ENCODE assay signal across 18 mouse cellular contexts in genomic region chr13:116898395-116898794, GRCm38 (mm10).
DNase-seq lines count a peak whose midpoint lies in the region; ATAC-seq and TF ChIP-seq lines count a peak whose summit lies in the region.
"Had no signal": no experiment of that assay in that cellular context is flagged by ENCODE, and none has a peak within 500 bp of the region (broad histone marks: within the 10 kb centered on the region; RNA-seq: fewer than 3 reads in every experiment).

No protein-coding gene starts in this region.

- H3K9me3 ChIP-seq in embryonic facial prominence, embryonic 14.5 days (ENCODE audit: control insufficient read depth, low read length), result no peaks in the 10 kb centered on the region
- no peaks in the 10 kb centered on the region for H3K9me3 ChIP-seq in embryonic facial prominence, embryonic 10.5 days
- H3K9me3 ChIP-seq in neural tube, embryonic 15.5 days (replicated peaks), result no peaks in the 10 kb centered on the region
- H3K9me3 ChIP-seq: embryonic facial prominence, embryonic 13.5 days; forebrain, embryonic 13.5 days had no signal

- TF ChIP-seq CTCF in heart, adult 2 months (IDR thresholded peaks at IDR 0.05), result no peak

- no peaks in the 10 kb centered on the region for H3K79me2 ChIP-seq in heart, adult 2 months (replicated peaks; ENCODE audit: control insufficient read depth, insufficient read depth, low read length)

- DNase-seq in embryonic facial prominence, embryonic 14.5 days (ENCODE audit: low spot score), result peak; percentile 35
- no peak for DNase-seq in embryonic facial prominence, embryonic 10.5 days (ENCODE audit: low spot score)
- DNase-seq in frontal cortex, postnatal 10 days (ENCODE audit: low spot score in 2 of 2), result no peak
- DNase-seq in brain, embryonic 18.5 days (ENCODE audit: low read depth, low spot score), result peak; percentile 24
- no peak for DNase-seq in heart, adult 2 months
- DNase-seq: adrenal gland, adult 2 months; adrenal gland, postnatal 10 days; adrenal gland, postnatal 25 days; B cell, adult 2 months; cerebellum, adult 11-12 months; cerebellum, adult 2 months; cerebellum, adult 9-10 months; cerebellum, postnatal 10 days; cerebellum, postnatal 25 days had no signal

- H3K9ac ChIP-seq in embryonic facial prominence, embryonic 14.5 days (ENCODE audit: low read depth, low read length), result no peak overlapping the region
- no peak overlapping the region for H3K9ac ChIP-seq in heart, adult 2 months (ENCODE audit: low read depth, low read length)
- H3K9ac ChIP-seq in neural tube, embryonic 15.5 days (replicated peaks), result no peak overlapping the region
- H3K9ac ChIP-seq: embryonic facial prominence, embryonic 13.5 days; forebrain, embryonic 13.5 days had no signal

- no peaks in the 10 kb centered on the region for H3K27me3 ChIP-seq in embryonic facial prominence, embryonic 14.5 days (replicated peaks; ENCODE audit: control insufficient read depth, insufficient read depth, low read length)
- no peaks in the 10 kb centered on the region for H3K27me3 ChIP-seq in embryonic facial prominence, embryonic 10.5 days (replicated peaks; ENCODE audit: low read depth, poor library complexity, severe bottlenecking)
- H3K27me3 ChIP-seq in heart, adult 2 months (ENCODE audit: control insufficient read depth, insufficient read depth, low read length), result no peaks in the 10 kb centered on the region
- H3K27me3 ChIP-seq in neural tube, embryonic 15.5 days (replicated peaks), result no peaks in the 10 kb centered on the region
- H3K27me3 ChIP-seq: embryonic facial prominence, embryonic 13.5 days; forebrain, embryonic 13.5 days had no signal

- 79% methylated on average over 5 of the region's 5 CpGs for WGBS in embryonic facial prominence, embryonic 14.5 days
- WGBS in embryonic facial prominence, embryonic 10.5 days, result 92% methylated on average over 5 of the region's 5 CpGs
- WGBS in heart, adult 2 months, result 93% methylated on average over 5 of the region's 5 CpGs
- 95% methylated on average over 5 of the region's 5 CpGs for WGBS in neural tube, embryonic 15.5 days

- H3K36me3 ChIP-seq in embryonic facial prominence, embryonic 14.5 days (ENCODE audit: control insufficient read depth, insufficient read depth, low read length), result peaks cover 20% of the 10 kb centered on the region
- peaks cover 8% of the 10 kb centered on the region; the same call in 1 of the 2 replicates for H3K36me3 ChIP-seq in embryonic facial prominence, embryonic 10.5 days (replicated peaks)
- no peaks in the 10 kb centered on the region; the same call in 1 of the 2 replicates for H3K36me3 ChIP-seq in heart, adult 2 months (ENCODE audit: control insufficient read depth, insufficient read depth, low read length)
- peaks cover 25% of the 10 kb centered on the region for H3K36me3 ChIP-seq in neural tube, embryonic 15.5 days

- peak; percentile 62; the same call in 1 of the 2 replicates for ATAC-seq in embryonic facial prominence, embryonic 14.5 days (ENCODE audit: low read depth)
- ATAC-seq in frontal cortex, adult (ENCODE audit: low TSS enrichment), result peak; percentile 67
- ATAC-seq in neural tube, embryonic 15.5 days (ENCODE audit: low FRiP score), result no peak

- H3K27ac ChIP-seq in embryonic facial prominence, embryonic 14.5 days (replicated peaks; ENCODE audit: low read depth, low read length), result no peak overlapping the region
- no peak overlapping the region for H3K27ac ChIP-seq in embryonic facial prominence, embryonic 10.5 days (replicated peaks)
- H3K27ac ChIP-seq in heart, adult 2 months, result no peak overlapping the region
- H3K27ac ChIP-seq in neural tube, embryonic 15.5 days (replicated peaks), result no peak overlapping the region
- H3K27ac ChIP-seq: embryonic facial prominence, embryonic 13.5 days; forebrain, embryonic 13.5 days had no signal

- intact Hi-C loops in heart, adult 2 months (cut with DNase I), result no loop called here

- H3K4me3 ChIP-seq in embryonic facial prominence, embryonic 14.5 days (ENCODE audit: low read depth, low read length), result no peak overlapping the region
- no peak overlapping the region for H3K4me3 ChIP-seq in embryonic facial prominence, embryonic 10.5 days
- no peak overlapping the region for H3K4me3 ChIP-seq in heart, adult 2 months
- no peak overlapping the region for H3K4me3 ChIP-seq in neural tube, embryonic 15.5 days (replicated peaks)
- H3K4me3 ChIP-seq: embryonic facial prominence, embryonic 13.5 days; forebrain, embryonic 13.5 days had no signal

- no peak for TF ChIP-seq EP300 in heart, adult 2 months (IDR thresholded peaks at IDR 0.05; ENCODE audit: insufficient read depth, low read depth, low read length)

- no peaks in the 10 kb centered on the region for H3K4me1 ChIP-seq in embryonic facial prominence, embryonic 14.5 days (ENCODE audit: control insufficient read depth, insufficient read depth, low read length)
- no peaks in the 10 kb centered on the region for H3K4me1 ChIP-seq in embryonic facial prominence, embryonic 10.5 days
- no peaks in the 10 kb centered on the region for H3K4me1 ChIP-seq in heart, adult 2 months (ENCODE audit: control insufficient read depth, insufficient read depth, low read length)
- H3K4me1 ChIP-seq in neural tube, embryonic 15.5 days, result no peaks in the 10 kb centered on the region
- H3K4me1 ChIP-seq: embryonic facial prominence, embryonic 13.5 days; forebrain, embryonic 13.5 days had no signal

- no peak for TF ChIP-seq POLR2A in heart, adult 2 months (IDR thresholded peaks at IDR 0.05; ENCODE audit: insufficient read depth, low read depth, low read length)

- H3K4me2 ChIP-seq in embryonic facial prominence, embryonic 14.5 days (ENCODE audit: low read depth, low read length), result no peak overlapping the region
- no peak overlapping the region for H3K4me2 ChIP-seq in neural tube, embryonic 15.5 days
- H3K4me2 ChIP-seq: embryonic facial prominence, embryonic 13.5 days; forebrain, embryonic 13.5 days had no signal

Comparison
In these comparisons a context has a peak if more than half of its experiments do, and no peak if none do; other contexts are left out.
1. DNase-seq: peak in embryonic facial prominence, embryonic 14.5 days (single experiment) and brain, embryonic 18.5 days (single experiment); none in embryonic facial prominence, embryonic 10.5 days (single experiment), frontal cortex, postnatal 10 days (0 of 2) and heart, adult 2 months (0 of 2).